Mouse (Mus musculus) stomach, embryonic 16.5 days (tissue): ENCODE measurements at regions not wholly inside any gene's neighbourhood (a gene's known extent, or its start where the extent isn't known, plus 50 kb on each side); places are given as distances from the start of the nearest gene placed in this dataset.

Source experiments
- ATAC-seq: fragments of 200-750 bp; cut with Nextera tagmentation; 2 replicates; pipeline ENCODE4 v1.8.0; 2017; ENCODE audit warnings: moderate number of reproducible peaks, moderate TSS enrichment; ENCODE audit not compliant: insufficient read depth, low FRiP score
- H3K27ac ChIP-seq: fragments of 300-500 bp; sonication (generic); 2 replicates; pipeline ENCODE4 v1.5.1; 2014; ENCODE audit warnings: low read length
- H3K27me3 ChIP-seq: fragments of 300-500 bp; sonication (generic); 2 replicates; pipeline ENCODE4 v1.6.1; 2014; ENCODE audit warnings: low read length, control low read depth, mixed read lengths; ENCODE audit not compliant: control insufficient read depth, insufficient read depth
- H3K36me3 ChIP-seq: fragments of 300-500 bp; sonication (generic); 2 replicates; pipeline ENCODE4 v1.6.1; 2014; ENCODE audit warnings: low read length; ENCODE audit not compliant: control insufficient read depth, insufficient read depth
- H3K4me1 ChIP-seq: fragments of 300-500 bp; sonication (generic); 2 replicates; pipeline ENCODE4 v1.6.1; 2014; ENCODE audit warnings: low read length, control low read depth, mixed read lengths; ENCODE audit not compliant: control insufficient read depth, insufficient read depth
- H3K4me2 ChIP-seq: fragments of 300-500 bp; sonication (generic); 2 replicates; pipeline ENCODE4 v1.6.1; 2014; ENCODE audit warnings: low read depth, low read length, mixed read lengths
- H3K4me3 ChIP-seq: fragments of 300-500 bp; sonication (generic); replicated peaks from 2 replicates; pipeline ENCODE4 v1.5.1; 2014; ENCODE audit warnings: mild to moderate bottlenecking, low read length
- H3K9ac ChIP-seq: fragments of 300-500 bp; sonication (generic); 2 replicates; pipeline ENCODE4 v1.6.1; 2014; ENCODE audit warnings: low read length
- H3K9me3 ChIP-seq: fragments of 300-500 bp; sonication (generic); replicated peaks from 2 replicates; pipeline ENCODE4 v1.6.1; 2016; ENCODE audit warnings: low read length, control low read depth; ENCODE audit not compliant: control insufficient read depth
- WGBS: fragments of 180-500 bp; shearing (Covaris S2); extraction: QIAGEN DNeasy Blood & Tissue Kit; methylation state at CpG from one replicate; pipeline ENCODE4 v1.1.7; 2014; 5-methylcytosine and 5-hydroxymethylcytosine counted together

DNA sequence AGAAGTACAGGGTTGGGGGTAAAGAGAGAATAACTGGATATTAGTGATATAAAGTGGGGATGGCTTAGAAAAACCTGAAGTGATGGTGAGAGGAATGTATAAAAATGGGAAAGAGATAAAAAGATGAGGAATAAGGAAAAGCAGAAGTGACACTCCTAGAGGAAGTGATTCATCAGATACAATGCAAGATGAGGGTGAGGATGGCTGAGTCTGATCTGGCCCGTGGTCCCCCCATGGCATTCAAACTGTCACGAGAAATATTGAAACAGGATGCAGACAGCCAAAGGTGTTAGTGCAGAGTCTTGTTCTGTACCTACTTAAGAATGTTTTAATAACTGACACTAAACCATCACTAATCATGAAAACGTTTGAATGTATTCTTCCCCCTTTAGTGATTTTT lies 56.2 kb upstream of the Kitl start:
- H3K9me3 ChIP-seq = no peaks in the 10 kb centered on the region
- H3K4me2 ChIP-seq = no peak overlapping the region
- no peaks in the 10 kb centered on the region for H3K27me3 ChIP-seq
- WGBS = 74% methylated on average over 3 of the region's 3 CpGs
- H3K27ac ChIP-seq = no peak overlapping the region
- no peak overlapping the region for H3K4me3 ChIP-seq
- ATAC-seq = no peak
- no peaks in the 10 kb centered on the region for H3K36me3 ChIP-seq
- H3K4me1 ChIP-seq = no peaks in the 10 kb centered on the region
- H3K9ac ChIP-seq = no peak overlapping the region

DNA sequence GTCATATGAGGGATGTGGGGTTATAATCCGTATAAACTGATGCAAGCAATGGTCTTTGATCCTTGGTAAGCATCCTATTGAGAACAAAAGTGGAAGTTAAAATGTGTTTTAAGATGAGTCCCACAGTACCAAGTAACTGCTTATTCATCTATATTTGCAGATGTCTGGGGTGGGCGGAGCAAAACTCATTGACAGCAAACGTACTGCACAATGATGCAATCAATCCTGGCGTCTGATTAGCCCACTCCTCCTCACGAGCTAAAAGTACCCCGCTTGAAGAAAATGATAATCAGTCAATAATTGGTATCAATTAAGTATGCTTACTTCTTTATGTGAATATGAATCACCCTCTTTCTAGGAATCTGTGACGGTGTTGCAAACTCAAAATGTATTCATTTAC lies 62.9 kb upstream of the Kitl start:
- H3K27ac ChIP-seq = no peak overlapping the region
- no peak overlapping the region for H3K4me3 ChIP-seq
- H3K27me3 ChIP-seq = no peaks in the 10 kb centered on the region
- no peak overlapping the region for H3K4me2 ChIP-seq
- no peaks in the 10 kb centered on the region for H3K9me3 ChIP-seq
- no peaks in the 10 kb centered on the region for H3K36me3 ChIP-seq
- no peak overlapping the region for H3K9ac ChIP-seq
- H3K4me1 ChIP-seq = no peaks in the 10 kb centered on the region
- 70% methylated on average over 7 of the region's 7 CpGs for WGBS
- no peak for ATAC-seq

DNA sequence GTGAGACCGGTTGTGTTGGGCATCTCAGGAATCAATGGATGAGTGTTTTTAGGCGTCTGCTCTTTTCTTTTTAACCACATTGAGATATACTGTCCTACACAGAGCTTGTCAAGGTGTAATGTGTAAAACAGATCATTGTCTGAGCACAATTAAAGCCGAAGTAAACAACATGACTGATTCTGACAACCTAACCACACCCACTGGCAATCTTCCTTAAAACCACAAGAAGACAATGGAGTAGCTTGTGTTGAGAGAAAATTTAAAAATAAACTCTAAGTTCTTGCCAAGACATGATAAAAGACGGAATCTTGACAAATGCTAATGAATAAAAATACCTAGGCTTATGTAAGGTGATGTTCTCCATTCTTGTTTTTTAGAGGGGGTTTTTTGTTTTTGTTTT lies 63.7 kb upstream of the Kitl start:
- Histone ChIP-seq H3K4me1 (no peaks in the 10 kb centered on the region), H3K9ac (no peak overlapping the region), H3K36me3 (no peaks in the 10 kb centered on the region), H3K27ac (no peak overlapping the region), H3K27me3 (no peaks in the 10 kb centered on the region), H3K4me3 (no peak overlapping the region), H3K4me2 (no peak overlapping the region), H3K9me3 (no peaks in the 10 kb centered on the region)
- WGBS = 69% methylated on average over 4 of the region's 4 CpGs
- ATAC-seq = no peak

DNA sequence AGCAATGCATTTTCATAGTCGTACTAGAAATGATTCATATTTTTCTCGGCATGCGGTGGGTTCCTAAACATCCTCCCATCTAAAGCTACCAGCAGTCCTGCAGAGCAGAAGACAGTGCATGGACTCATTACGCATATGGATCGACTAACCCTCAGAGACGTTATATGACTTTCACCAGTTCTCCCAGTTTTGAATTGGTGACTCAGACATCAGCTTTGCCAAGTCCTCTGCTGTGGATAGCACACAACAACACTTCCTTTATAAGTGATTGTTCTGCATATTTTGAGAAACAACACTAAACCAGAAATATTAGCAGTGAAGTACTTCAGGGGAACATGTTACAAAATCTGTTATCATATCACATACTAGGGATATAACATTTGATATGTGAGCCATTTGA lies 64.1 kb upstream of the Kitl start:
- Histone ChIP-seq H3K4me2 (no peak overlapping the region), H3K36me3 (no peaks in the 10 kb centered on the region), H3K4me3 (no peak overlapping the region), H3K9ac (no peak overlapping the region), H3K27me3 (no peaks in the 10 kb centered on the region), H3K27ac (no peak overlapping the region), H3K9me3 (no peaks in the 10 kb centered on the region), H3K4me1 (no peaks in the 10 kb centered on the region)
- WGBS = 80% methylated on average over 6 of the region's 6 CpGs
- no peak for ATAC-seq

DNA sequence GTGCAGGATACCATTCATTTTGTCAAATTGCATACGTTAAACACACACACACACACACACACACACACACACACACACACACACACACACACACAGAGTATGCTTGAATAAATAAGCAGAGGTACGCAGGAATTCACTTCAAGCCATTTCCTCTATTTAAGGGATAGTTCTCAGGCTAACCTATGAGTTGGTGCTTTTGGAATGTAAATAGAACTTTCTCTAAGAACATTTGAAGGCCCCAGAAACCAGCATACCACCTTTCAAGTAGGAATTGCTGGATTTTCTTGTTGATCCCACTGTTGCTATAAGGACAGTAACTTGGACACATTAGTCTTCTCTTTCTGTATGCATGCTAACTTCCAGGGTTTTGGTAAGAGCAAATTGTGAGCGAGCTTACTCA lies 66.7 kb upstream of the Kitl start:
- no peaks in the 10 kb centered on the region for H3K9me3 ChIP-seq
- no peaks in the 10 kb centered on the region for H3K4me1 ChIP-seq
- H3K36me3 ChIP-seq = no peaks in the 10 kb centered on the region
- no peaks in the 10 kb centered on the region for H3K27me3 ChIP-seq
- H3K4me3 ChIP-seq = no peak overlapping the region
- H3K4me2 ChIP-seq = no peak overlapping the region
- 39% methylated on average over 3 of the region's 3 CpGs for WGBS
- H3K27ac ChIP-seq = no peak overlapping the region
- no peak overlapping the region for H3K9ac ChIP-seq
- peak; percentile 72; the same call in 1 of the 2 replicates for ATAC-seq

DNA sequence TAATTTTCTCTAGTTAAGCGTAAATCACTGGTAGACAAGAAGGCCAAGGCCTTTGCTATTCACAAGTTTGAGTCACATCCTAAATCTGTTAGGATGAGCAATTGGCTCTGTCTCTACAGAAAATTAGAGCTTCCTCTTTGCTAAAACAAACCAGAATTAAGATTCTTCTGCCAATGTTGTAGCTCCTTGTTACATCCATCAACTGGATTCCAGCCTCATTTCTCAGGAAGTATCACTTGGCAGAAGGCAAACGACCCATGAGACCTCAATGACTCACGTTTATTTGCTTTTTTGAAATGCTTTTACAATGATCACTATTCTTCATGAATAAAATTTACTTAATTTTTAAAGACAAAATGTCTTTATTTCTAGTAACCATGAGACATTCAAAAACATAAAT lies 70.0 kb upstream of the Kitl start:
- no peak for ATAC-seq
- no peaks in the 10 kb centered on the region for H3K9me3 ChIP-seq
- H3K4me2 ChIP-seq = no peak overlapping the region
- 62% methylated on average over 3 of the region's 3 CpGs for WGBS
- H3K4me3 ChIP-seq = no peak overlapping the region
- no peaks in the 10 kb centered on the region for H3K36me3 ChIP-seq
- H3K4me1 ChIP-seq = no peaks in the 10 kb centered on the region
- no peak overlapping the region for H3K9ac ChIP-seq
- H3K27me3 ChIP-seq = no peaks in the 10 kb centered on the region
- no peak overlapping the region for H3K27ac ChIP-seq

DNA sequence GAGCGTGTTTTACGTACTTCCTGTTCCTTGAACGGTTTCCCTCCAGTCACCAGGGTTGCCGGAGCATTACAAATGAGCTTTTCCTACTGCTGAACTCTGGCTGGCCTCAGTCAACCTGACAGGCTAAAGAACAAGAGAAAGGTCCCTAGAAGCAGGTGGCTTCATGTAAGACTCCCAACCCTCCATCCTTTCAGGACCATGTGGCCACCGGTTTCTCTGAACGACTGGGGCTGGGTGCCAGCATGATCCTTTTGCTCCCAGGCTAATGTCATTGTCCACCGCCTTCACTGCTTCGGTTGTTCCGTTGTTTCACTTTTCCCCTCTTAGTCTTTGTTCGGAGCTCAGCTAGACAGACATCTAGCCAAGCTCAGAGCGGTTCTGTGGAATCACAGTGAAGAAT lies 73.8 kb upstream of the Kitl start:
- Histone ChIP-seq H3K4me1 (no peaks in the 10 kb centered on the region), H3K4me2 (0 out of 2 replicates have a peak overlapping the region, but pooled peaks have one; percentile 19), H3K9me3 (no peaks in the 10 kb centered on the region), H3K9ac (no peak overlapping the region; the same call in 1 of the 2 replicates), H3K36me3 (no peaks in the 10 kb centered on the region), H3K27ac (no peak overlapping the region; the same call in 1 of the 2 replicates), H3K4me3 (no peak overlapping the region), H3K27me3 (no peaks in the 10 kb centered on the region)
- 44% methylated on average over 11 of the region's 11 CpGs for WGBS
- ATAC-seq = no peak

DNA sequence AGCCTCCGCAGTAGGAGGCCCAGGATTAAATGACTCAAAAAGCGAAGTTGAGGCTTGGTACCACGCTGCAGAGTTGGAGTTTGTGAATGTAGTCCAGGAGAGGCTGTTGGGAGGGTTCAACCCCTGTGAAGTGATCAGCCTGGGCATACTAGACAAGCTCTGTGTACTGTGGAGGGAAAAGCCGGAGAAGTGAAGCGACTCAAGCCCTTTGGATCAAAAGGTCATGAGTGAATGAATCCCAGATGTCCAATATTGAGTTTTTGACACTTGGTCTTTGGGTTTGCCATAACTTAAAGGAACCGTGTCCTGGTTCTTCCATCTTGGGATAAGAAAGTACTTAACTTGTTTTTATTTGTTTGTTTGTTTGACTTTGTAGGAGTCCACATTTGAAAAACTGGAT lies 76.5 kb upstream of the Kitl start:
- WGBS = 78% methylated on average over 6 of the region's 6 CpGs
- no peak overlapping the region for H3K27ac ChIP-seq
- H3K4me2 ChIP-seq = no peak overlapping the region
- ATAC-seq = no peak
- H3K9me3 ChIP-seq = no peaks in the 10 kb centered on the region
- H3K4me1 ChIP-seq = no peaks in the 10 kb centered on the region
- H3K4me3 ChIP-seq = no peak overlapping the region
- no peak overlapping the region for H3K9ac ChIP-seq
- no peaks in the 10 kb centered on the region for H3K27me3 ChIP-seq
- no peaks in the 10 kb centered on the region for H3K36me3 ChIP-seq

DNA sequence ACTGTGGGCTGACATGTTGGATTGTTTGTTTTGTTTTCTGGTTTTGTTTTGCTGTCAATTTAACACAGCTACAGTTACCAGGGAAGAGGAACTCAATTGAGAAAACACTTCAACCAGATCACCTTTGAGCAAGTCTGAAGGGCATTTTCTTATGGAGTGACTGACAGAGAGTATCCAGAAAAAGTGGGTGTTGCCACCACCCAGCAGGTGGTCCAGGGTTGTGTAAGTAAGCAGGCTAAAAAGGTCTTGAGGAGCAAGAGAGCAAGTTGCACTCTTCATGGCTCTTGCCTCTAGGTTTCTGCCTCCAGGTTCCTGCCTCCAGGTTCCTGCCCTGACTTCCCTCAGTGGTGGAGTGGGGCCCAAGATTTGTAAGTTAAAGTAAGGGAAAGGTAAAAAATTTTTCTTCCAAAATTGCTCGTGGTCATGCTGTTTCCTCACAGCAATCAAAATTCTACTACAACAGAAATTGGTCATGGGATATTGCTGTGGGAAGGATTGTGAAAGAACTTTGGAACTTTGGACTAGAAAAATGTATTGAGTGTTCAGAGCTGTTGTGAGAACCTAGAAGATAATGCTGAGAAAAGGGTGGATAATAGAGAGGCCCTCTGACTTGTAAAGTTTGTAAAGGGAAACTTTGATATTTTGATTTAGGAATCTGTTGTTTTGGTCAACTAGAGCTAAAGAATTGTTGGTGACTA lies 77.4 kb upstream of the Kitl start:
- WGBS = 90% methylated on average over 1 of the region's 1 CpGs
- Histone ChIP-seq H3K4me2 (no peak overlapping the region), H3K27ac (no peak overlapping the region), H3K27me3 (no peaks in the 10 kb centered on the region), H3K4me1 (no peaks in the 10 kb centered on the region), H3K9ac (no peak overlapping the region), H3K4me3 (no peak overlapping the region), H3K9me3 (no peaks in the 10 kb centered on the region), H3K36me3 (no peaks in the 10 kb centered on the region)
- ATAC-seq = no peak
